Comparison of ENCODE assay signal across 29 mouse cellular contexts in genomic region chr15:55975843-55976242, GRCm38 (mm10).
DNase-seq lines count a peak whose midpoint lies in the region; ATAC-seq and TF ChIP-seq lines count a peak whose summit lies in the region.
"Had no signal": no experiment of that assay in that cellular context is flagged by ENCODE, and none has a peak within 500 bp of the region (broad histone marks: within the 10 kb centered on the region; RNA-seq: fewer than 3 reads in every experiment).

No protein-coding gene starts in this region.

- no peaks in the 10 kb centered on the region for H3K27me3 ChIP-seq in embryonic facial prominence, embryonic 14.5 days (replicated peaks; ENCODE audit: control insufficient read depth, insufficient read depth, low read length)
- no peaks in the 10 kb centered on the region for H3K27me3 ChIP-seq in embryonic facial prominence, embryonic 10.5 days (replicated peaks; ENCODE audit: low read depth, poor library complexity, severe bottlenecking)
- no peaks in the 10 kb centered on the region for H3K27me3 ChIP-seq in limb, embryonic 12.5 days
- no peaks in the 10 kb centered on the region for H3K27me3 ChIP-seq in limb, embryonic 10.5 days (ENCODE audit: low read depth, poor library complexity, severe bottlenecking)
- H3K27me3 ChIP-seq in embryonic facial prominence, embryonic 15.5 days: no peaks in the 10 kb centered on the region
- H3K27me3 ChIP-seq in midbrain, postnatal 0 days (ENCODE audit: insufficient read depth, low read length): no peaks in the 10 kb centered on the region
- H3K27me3 ChIP-seq: forebrain, embryonic 15.5 days; neural tube, embryonic 13.5 days had no signal

- DNase-seq in embryonic facial prominence, embryonic 14.5 days (ENCODE audit: low spot score): peak; percentile 79
- DNase-seq in embryonic facial prominence, embryonic 10.5 days (ENCODE audit: low spot score): no peak
- DNase-seq in limb, embryonic 10.5 days (ENCODE audit: low spot score): no peak
- peak; percentile 45 for DNase-seq in midbrain, postnatal 0 days (ENCODE audit: low spot score)
- DNase-seq: adrenal gland, adult 8-10 months; cerebellum, adult 9-10 months; heart, postnatal 14 days; kidney, adult 8-10 months; kidney, postnatal 10 days; layer of hippocampus, adult 9-11 months; liver; lung, adult 2 months; lung, postnatal 10 days; right cerebral cortex, postnatal 4 days; thymus, adult 18-20 months; thymus, postnatal 4 days had no signal

- ATAC-seq in embryonic facial prominence, embryonic 14.5 days (ENCODE audit: low read depth): peak; percentile 80; the same call in 1 of the 2 replicates
- no peak for ATAC-seq in limb, embryonic 12.5 days (ENCODE audit: insufficient number of reproducible peaks, insufficient read depth, low FRiP score, low TSS enrichment, low read depth)
- ATAC-seq in embryonic facial prominence, embryonic 15.5 days (ENCODE audit: insufficient number of reproducible peaks, low FRiP score, low TSS enrichment, low read depth): 0 out of 2 replicates have a peak, but pooled peaks have one; percentile 47
- ATAC-seq in midbrain, postnatal 0 days (ENCODE audit: low FRiP score): no peak
- ATAC-seq in erythroid progenitor cell, adult 5-6 weeks (replicated peaks; ENCODE audit: low FRiP score, poor library complexity, severe bottlenecking): no peak
- ATAC-seq: forebrain, embryonic 15.5 days; hindbrain, embryonic 16.5 days; intestine, embryonic 16.5 days had no signal

- H3K4me1 ChIP-seq in embryonic facial prominence, embryonic 14.5 days (ENCODE audit: control insufficient read depth, insufficient read depth, low read length): no peaks in the 10 kb centered on the region
- no peaks in the 10 kb centered on the region for H3K4me1 ChIP-seq in embryonic facial prominence, embryonic 10.5 days
- H3K4me1 ChIP-seq in limb, embryonic 12.5 days (replicated peaks): no peaks in the 10 kb centered on the region
- H3K4me1 ChIP-seq in limb, embryonic 10.5 days: no peaks in the 10 kb centered on the region
- H3K4me1 ChIP-seq in embryonic facial prominence, embryonic 15.5 days: no peaks in the 10 kb centered on the region
- H3K4me1 ChIP-seq in midbrain, postnatal 0 days (ENCODE audit: insufficient read depth, low read length): no peaks in the 10 kb centered on the region
- H3K4me1 ChIP-seq: forebrain, embryonic 10.5 days; forebrain, embryonic 15.5 days; hindbrain, embryonic 10.5 days; neural tube, embryonic 13.5 days had no signal

- no peak overlapping the region for H3K9ac ChIP-seq in embryonic facial prominence, embryonic 14.5 days (ENCODE audit: low read depth, low read length)
- H3K9ac ChIP-seq in limb, embryonic 12.5 days (replicated peaks): no peak overlapping the region
- no peak overlapping the region for H3K9ac ChIP-seq in embryonic facial prominence, embryonic 15.5 days
- H3K9ac ChIP-seq in midbrain, postnatal 0 days (replicated peaks; ENCODE audit: low read length, poor library complexity, severe bottlenecking): no peak overlapping the region
- H3K9ac ChIP-seq: forebrain, embryonic 15.5 days; liver, embryonic 14.5 days; neural tube, embryonic 13.5 days had no signal

- WGBS in embryonic facial prominence, embryonic 14.5 days: 68% methylated on average over 14 of the region's 14 CpGs
- 83% methylated on average over 14 of the region's 14 CpGs for WGBS in embryonic facial prominence, embryonic 10.5 days
- 90% methylated on average over 14 of the region's 14 CpGs for WGBS in limb, embryonic 12.5 days
- 87% methylated on average over 14 of the region's 14 CpGs for WGBS in limb, embryonic 10.5 days
- 68% methylated on average over 14 of the region's 14 CpGs for WGBS in embryonic facial prominence, embryonic 15.5 days
- 34% methylated on average over 14 of the region's 14 CpGs for WGBS in midbrain, postnatal 0 days

- no peak overlapping the region for H3K4me2 ChIP-seq in embryonic facial prominence, embryonic 14.5 days (ENCODE audit: low read depth, low read length)
- no peak overlapping the region for H3K4me2 ChIP-seq in limb, embryonic 12.5 days
- no peak overlapping the region for H3K4me2 ChIP-seq in embryonic facial prominence, embryonic 15.5 days (replicated peaks)
- peak overlapping the region; percentile 2 for H3K4me2 ChIP-seq in midbrain, postnatal 0 days (ENCODE audit: low read depth, low read length, poor library complexity, severe bottlenecking)
- H3K4me2 ChIP-seq: forebrain, embryonic 15.5 days; neural tube, embryonic 13.5 days had no signal

- no peaks in the 10 kb centered on the region for H3K9me3 ChIP-seq in embryonic facial prominence, embryonic 14.5 days (ENCODE audit: control insufficient read depth, low read length)
- H3K9me3 ChIP-seq in embryonic facial prominence, embryonic 10.5 days: no peaks in the 10 kb centered on the region
- H3K9me3 ChIP-seq in limb, embryonic 12.5 days: no peaks in the 10 kb centered on the region
- no peaks in the 10 kb centered on the region for H3K9me3 ChIP-seq in limb, embryonic 10.5 days (replicated peaks)
- no peaks in the 10 kb centered on the region for H3K9me3 ChIP-seq in embryonic facial prominence, embryonic 15.5 days (replicated peaks)
- no peaks in the 10 kb centered on the region for H3K9me3 ChIP-seq in midbrain, postnatal 0 days (ENCODE audit: low read length)
- H3K9me3 ChIP-seq: forebrain, embryonic 10.5 days; forebrain, embryonic 15.5 days; G1E; hindbrain, embryonic 10.5 days; neural tube, embryonic 13.5 days had no signal

- H3K36me3 ChIP-seq in embryonic facial prominence, embryonic 14.5 days (ENCODE audit: control insufficient read depth, insufficient read depth, low read length): no peaks in the 10 kb centered on the region
- no peaks in the 10 kb centered on the region for H3K36me3 ChIP-seq in embryonic facial prominence, embryonic 10.5 days (replicated peaks)
- H3K36me3 ChIP-seq in limb, embryonic 12.5 days: no peaks in the 10 kb centered on the region
- no peaks in the 10 kb centered on the region for H3K36me3 ChIP-seq in limb, embryonic 10.5 days
- no peaks in the 10 kb centered on the region for H3K36me3 ChIP-seq in embryonic facial prominence, embryonic 15.5 days
- H3K36me3 ChIP-seq in midbrain, postnatal 0 days (ENCODE audit: insufficient read depth, low read length): no peaks in the 10 kb centered on the region
- H3K36me3 ChIP-seq: forebrain, embryonic 10.5 days; forebrain, embryonic 15.5 days; G1E; hindbrain, embryonic 10.5 days; neural tube, embryonic 13.5 days had no signal

- no peak overlapping the region for H3K4me3 ChIP-seq in embryonic facial prominence, embryonic 14.5 days (ENCODE audit: low read depth, low read length)
- H3K4me3 ChIP-seq in embryonic facial prominence, embryonic 10.5 days: no peak overlapping the region
- no peak overlapping the region for H3K4me3 ChIP-seq in limb, embryonic 12.5 days (replicated peaks)
- no peak overlapping the region for H3K4me3 ChIP-seq in limb, embryonic 10.5 days
- no peak overlapping the region for H3K4me3 ChIP-seq in embryonic facial prominence, embryonic 15.5 days (replicated peaks)
- no peak overlapping the region for H3K4me3 ChIP-seq in midbrain, postnatal 0 days (ENCODE audit: low read depth, low read length)
- H3K4me3 ChIP-seq: forebrain, embryonic 10.5 days; forebrain, embryonic 15.5 days; hindbrain, embryonic 10.5 days; neural tube, embryonic 13.5 days had no signal

- TF ChIP-seq CTCF in midbrain, postnatal 0 days (IDR thresholded peaks at IDR 0.05): no peak

- H3K27ac ChIP-seq in embryonic facial prominence, embryonic 14.5 days (replicated peaks; ENCODE audit: low read depth, low read length): no peak overlapping the region
- H3K27ac ChIP-seq in embryonic facial prominence, embryonic 10.5 days (replicated peaks): no peak overlapping the region
- H3K27ac ChIP-seq in limb, embryonic 12.5 days: 0 out of 2 replicates have a peak overlapping the region, but pooled peaks have one; percentile 23
- H3K27ac ChIP-seq in limb, embryonic 10.5 days: no peak overlapping the region
- no peak overlapping the region for H3K27ac ChIP-seq in embryonic facial prominence, embryonic 15.5 days (replicated peaks)
- H3K27ac ChIP-seq in midbrain, postnatal 0 days (ENCODE audit: low read depth, low read length): no peak overlapping the region
- H3K27ac ChIP-seq: forebrain, embryonic 10.5 days; forebrain, embryonic 15.5 days; hindbrain, embryonic 10.5 days; liver, embryonic 14.5 days; macrophage; neural tube, embryonic 13.5 days; stomach, postnatal 0 days had no signal

Comparison
In these comparisons a context has a peak if more than half of its experiments do, and no peak if none do; other contexts are left out.
1. DNase-seq: peak in embryonic facial prominence, embryonic 14.5 days (single experiment) and midbrain, postnatal 0 days (single experiment); none in embryonic facial prominence, embryonic 10.5 days (single experiment) and limb, embryonic 10.5 days (single experiment).
2. ATAC-seq: peak in embryonic facial prominence, embryonic 14.5 days (single experiment) and embryonic facial prominence, embryonic 15.5 days (single experiment); none in limb, embryonic 12.5 days (single experiment), midbrain, postnatal 0 days (single experiment) and erythroid progenitor cell, adult 5-6 weeks (single experiment).